Mouse (Mus musculus) B cell, adult 2 months (primary cell): Measurements from ENCODE around the gene Rubcn.
A peak's percentile ranks its signal among the peaks of the same experiment; 100 is the strongest.
"Not testable (repeated sequence)": the region's sequence is repeated elsewhere in the genome, so short reads cannot be mapped to it uniquely, and the experiment has no call there.

Experiments
- DNase-seq, 2 experiments: peaks; one replicate each; pipeline ENCODE4 v3.0.0; 2022

Gene Rubcn

DNA sequence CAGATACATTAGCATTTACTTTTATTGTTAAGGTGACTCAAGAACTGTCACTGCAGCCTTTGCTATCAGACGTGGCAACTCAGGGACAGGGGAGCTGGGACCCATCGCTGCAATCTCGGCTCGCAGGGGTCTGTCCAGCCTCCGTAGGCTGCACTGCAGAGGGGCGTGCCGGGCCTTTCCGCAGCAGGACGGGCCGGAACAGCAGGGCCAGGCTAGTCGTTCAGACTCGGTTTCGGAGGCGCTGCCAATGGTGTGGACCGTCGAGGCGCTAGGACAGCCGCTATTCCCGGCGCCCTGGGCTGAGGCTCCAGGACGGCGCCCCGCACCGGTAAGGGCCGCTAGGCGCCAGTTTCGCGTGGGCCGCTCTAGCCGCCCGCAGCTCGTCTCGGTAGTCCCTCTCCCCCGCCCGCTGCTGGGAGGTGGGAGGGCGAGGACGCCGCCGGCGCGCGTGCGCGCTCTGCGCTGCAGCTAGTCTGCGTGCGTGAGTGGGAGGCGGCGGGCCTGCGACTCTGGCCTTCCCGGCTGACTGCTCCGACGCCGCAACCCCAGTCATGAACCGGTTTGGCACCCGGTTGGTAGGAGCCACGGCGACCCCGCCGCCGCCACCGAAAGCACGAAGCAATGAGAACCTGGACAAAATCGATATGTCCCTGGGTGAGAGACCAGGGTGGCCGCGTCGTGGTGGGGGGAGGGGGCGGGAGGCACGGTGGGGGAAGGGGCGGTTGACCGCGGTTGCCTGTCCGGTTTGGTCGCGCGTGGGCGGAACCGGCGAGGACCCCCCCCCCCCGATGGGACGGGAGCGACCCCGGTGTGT, at the start of gene Rubcn, which contains the start of gene Fyttd1:
Gene Rubcn, minus strand, starts transcription at position 424 of the 814 bp plus-strand sequence.
Gene Fyttd1, plus strand, starts transcription at position 158 of the 814 bp plus-strand sequence.
- peak; percentile 96 to 97 for DNase-seq

- DNase-seq: no peak
These were observed 49.5 kb upstream of the Rubcn start for GRCm38 (mm10) chr16:32927044-32927443.

DNA sequence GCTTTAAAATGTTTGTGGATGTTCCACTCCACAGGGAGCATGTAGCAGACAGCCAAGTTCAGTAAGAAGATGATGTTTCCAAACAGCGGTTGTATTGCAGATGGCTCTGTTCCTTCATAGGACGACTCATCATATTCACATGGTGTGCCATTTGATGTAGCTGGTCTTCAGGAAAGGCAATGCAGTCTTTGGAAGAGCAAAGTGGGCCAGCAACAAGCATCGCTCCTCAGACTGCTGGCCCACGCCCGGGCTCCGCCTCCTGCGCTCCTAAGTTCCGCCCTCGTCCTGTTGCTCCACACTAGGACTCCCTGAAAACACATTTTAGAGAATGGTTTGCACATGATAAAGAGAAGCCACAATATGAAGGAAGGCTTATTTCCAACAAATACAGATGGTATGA, 49.1 kb upstream of the Rubcn start:
- not testable (repeated sequence) for DNase-seq

DNA sequence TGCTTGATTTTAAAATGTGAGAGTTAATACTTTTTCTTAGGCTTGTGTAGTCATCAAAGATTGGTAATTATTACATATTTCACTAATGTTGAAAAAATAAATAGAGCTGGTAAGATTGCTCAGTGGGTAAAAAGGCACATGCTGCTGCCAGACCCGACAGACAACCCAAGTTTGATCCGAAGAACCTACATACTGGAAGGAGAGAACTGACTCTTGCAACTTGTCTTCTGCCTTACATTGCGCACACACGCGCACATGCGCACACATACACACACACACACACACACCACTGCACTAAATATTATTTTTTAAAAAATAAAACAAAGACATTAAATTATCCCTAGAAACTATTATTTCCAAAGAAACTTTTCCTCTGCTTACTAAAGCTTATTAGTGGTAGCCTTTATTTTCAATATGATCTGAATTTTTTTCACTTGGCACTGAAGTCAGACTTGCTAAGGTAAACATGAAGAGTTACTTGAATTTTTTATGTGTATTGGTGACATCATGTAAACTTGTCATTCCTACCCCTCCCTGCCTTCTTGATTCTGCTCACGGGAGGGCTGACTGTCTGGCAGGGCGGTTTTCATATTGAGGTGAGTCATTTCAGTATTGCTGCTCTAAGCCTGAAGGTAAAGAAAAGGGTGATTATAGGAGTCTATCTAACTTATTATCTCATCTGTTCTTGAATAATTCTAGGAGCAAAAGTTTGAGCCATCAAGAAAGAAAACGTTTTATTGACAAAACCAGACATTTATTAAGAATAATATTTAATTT, 37.9 kb upstream of the Rubcn start:
- DNase-seq: no peak

- DNase-seq: peak; percentile 93 to 95
These were observed 36.6 kb upstream of the Rubcn start, which contains the start of gene Lrch3 for GRCm38 (mm10) chr16:32913937-32914881. Gene Lrch3, plus strand, starts transcription at chr16:32914100.

GRCm38 (mm10) chr16:32913212-32913611, 35.6 kb upstream of the Rubcn start:
- no peak for DNase-seq

DNA sequence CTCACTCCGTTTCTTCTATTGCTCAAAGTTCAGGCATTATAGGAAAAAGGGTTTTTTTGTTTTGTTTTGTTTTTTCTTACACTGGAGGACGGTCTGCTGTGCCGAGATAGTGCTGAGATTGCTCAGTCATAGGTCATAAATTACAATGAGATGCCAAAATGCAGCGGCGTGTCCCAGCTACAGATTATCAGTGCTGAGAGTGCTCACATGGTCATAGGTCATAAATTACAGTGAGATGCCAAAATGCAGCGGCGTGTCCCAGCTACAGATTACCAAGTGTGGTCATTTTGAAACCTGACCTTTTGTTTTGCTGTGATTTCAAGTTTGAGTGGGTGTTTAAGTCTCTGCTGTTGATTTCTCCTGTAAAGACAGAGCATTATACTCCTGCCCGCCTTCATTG, 29.2 kb upstream of the Rubcn start:
- no peak for DNase-seq

DNA sequence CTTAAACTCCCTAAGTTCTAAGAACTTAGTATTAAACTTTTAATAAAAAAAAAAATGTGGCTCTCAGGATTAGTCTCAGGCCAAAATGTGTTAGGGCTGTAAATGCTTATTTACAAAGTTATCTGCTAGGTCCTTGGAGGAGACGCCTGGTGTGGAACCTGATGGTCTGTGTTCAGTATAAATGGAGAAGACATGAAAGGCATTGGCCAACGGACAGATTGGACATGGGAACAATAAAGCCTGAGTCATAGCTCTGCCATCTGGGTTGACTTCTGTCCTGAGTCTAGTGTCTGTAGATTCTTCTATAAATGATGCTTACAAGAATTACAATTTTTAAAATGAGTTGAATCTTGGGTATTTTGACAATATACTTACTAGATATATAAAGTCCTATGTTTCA, 28.6 kb upstream of the Rubcn start:
- no peak for DNase-seq

DNA sequence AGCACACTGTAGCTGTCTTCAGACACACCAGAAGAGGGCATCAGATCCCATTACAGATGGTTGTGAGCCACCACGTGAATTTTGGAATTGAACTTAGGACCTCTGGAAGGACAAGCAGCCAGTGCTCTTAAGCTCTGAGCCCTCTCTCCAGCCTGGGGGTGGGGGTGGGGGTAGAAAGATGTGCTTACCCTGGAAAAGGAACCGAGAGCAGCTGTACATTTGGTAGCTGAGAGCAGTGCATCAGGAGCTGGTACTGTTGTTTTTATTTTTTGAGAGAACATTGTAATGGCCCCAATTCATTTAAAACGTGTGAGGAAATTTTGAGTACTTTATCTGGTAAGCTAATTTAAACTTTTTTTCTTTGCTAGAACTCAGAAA, 24.5 kb upstream of the Rubcn start:
- no peak for DNase-seq

- no peak for DNase-seq
These were observed 23.9 kb upstream of the Rubcn start for GRCm38 (mm10) chr16:32901360-32902050.

DNA sequence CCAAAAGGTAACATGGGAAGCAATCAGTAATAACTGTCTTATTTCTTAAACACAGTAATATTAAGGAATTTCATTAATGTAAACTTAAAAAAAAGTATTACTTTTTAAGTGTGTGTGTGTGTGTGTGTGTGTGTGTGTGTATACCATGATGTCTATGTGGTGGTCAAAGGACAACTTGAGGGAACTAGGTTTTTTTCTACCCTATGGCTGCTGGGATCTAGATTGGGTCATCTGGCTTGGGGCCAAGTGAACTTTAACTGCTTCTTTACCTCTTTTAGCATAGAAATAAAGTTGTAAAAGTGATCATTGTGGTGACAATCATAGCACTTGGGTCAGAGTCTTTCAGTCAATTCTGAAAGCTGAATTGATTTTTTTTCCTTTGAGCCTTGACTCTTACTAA, 18.6 kb upstream of the Rubcn start:
- DNase-seq: no peak

- no peak for DNase-seq
These were observed 12.3 kb upstream of the Rubcn start for GRCm38 (mm10) chr16:32889881-32890280.

DNA sequence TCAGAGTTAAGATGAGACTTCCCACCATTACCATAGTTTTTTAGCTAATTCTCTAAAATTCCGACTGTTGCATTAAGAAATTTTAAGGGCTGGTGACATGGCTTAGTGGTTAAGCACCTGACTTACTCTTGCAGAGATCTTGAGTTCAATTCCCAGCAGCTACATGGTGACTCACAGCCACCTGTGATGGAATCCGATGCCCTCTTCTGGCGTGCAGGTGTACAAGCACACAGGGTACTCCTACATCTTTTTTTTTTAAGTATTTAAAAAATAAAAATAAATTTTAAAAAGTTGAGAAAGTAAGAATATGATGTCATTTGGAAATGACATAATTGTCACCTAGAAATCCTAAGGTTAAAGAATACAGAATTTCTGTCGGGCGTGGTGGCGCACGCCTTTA, 10.4 kb upstream of the Rubcn start:
- DNase-seq: peak; percentile 46 to 53

DNA sequence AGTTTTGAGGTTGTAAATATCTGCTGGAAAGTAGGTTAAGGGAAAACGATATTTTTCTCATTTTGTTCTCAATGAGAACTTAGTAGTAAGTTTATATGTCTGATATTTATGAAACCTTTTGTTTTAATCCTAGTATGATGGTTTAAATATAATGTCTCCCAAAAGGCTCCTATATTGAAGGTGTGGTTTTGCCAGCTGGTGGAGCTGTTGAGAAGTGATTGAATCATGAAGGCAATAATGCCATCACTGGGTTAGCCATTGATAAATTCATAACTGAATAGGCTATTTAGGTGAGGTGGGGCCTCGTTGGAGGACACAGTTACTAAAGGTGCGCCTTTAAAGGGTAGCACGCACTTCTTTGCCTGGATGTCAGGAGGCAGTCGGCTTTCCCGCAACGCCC, 4.0 kb upstream of the Rubcn start:
- no peak for DNase-seq

- no peak for DNase-seq
These were observed 1.7 kb upstream of the Rubcn start for GRCm38 (mm10) chr16:32878972-32879926.

DNA sequence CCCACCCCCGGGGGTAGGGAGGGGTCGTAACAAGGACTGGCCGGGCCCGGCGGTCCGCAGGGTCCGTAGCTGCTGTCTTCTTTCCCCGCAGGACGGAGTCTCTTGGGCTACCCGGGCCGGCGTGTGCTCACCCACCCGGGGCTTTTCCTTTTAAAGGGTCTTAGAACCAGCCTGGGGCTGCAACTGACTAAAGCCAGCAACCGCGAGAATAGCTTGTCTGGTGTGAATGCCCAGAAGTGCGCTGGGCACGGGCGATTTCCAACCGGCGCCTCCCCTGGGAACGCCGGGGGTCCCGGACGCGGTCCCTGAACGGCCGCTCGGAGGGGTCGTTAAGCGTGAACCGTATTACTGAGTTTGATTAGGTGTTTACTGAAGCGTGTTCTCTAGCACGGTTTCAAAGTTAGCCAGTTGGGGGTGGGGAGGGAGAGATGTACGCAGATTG, 612 bp upstream of the Rubcn start:
- peak; percentile 50 to 55 for DNase-seq

DNA sequence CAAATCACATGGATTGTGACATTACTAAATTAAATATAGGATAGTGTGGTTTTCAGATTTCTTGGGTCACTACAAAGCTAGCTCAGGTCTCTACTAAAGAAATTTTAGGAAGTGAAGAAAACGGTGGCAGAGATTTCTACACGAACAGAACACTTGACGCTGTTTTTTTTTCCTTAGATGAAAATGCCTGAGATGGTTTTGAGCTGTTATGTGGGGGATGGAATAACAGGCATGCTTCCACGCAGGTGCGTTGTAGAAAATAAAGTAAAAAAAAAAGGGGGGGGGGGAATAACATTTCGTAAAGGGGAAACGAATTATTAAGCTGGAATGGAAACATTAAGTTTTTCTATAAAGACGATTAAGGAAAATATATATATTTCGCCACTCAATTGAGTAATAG, 735 bp downstream of the Rubcn start:
- DNase-seq: no peak

DNA sequence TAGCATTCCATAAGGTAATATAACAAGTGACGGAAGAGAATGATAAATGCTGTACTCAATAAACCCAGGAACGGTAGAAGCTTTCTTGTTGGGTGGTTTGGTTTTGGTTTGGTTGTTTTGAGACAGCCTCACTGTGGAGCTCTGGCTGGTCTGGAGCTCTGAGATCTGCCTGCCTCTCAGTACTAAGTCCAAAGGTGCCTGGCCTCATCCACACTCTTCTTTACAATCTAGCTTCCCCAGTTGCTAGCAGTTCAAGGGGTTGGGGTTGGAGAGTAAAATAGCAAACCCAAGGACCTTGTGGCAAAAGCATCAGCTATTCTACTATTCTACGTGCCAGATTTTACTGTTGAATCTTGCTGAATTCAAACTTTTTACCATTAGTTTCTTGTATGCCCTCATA, 1.7 kb downstream of the Rubcn start:
- no peak for DNase-seq

DNA sequence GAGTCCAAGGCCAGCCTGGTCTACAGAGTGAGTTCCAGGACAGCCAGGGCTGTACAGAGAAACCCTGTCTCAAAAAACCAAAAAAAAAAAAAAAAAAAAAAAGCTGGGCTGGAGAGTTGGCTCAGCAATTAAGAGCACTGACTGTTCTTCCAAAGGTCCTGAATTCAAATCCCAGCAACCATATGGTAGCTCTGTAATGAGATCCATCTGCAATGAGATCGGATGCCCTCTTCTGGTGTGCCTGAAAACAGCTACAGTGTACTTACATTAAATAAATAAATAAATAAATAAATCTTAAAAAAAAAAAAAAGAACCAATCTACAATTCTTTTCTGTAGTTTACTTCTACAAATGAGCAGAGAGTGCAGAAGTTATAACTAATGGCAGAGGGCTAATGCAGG, 2.3 kb downstream of the Rubcn start:
- DNase-seq: not testable (repeated sequence)

DNA sequence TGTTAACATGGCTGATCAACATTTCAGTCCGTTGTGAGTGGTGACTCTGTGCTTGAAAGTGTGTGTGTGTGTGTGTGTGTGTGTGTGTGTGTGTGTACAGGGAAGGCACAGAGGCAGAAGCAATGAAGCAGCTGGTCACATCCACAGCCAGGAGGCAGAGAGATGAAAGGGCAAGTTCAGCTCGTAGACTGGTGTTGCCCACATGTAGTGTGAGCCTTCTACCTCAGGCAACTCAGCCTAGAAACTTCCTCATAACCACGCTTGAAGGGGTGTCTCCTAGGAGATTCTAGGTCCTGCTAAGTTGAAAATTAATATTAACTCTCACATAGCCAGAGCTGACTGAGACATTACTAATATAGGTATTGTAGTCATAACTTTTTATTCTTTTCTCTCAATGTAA, 4.2 kb downstream of the Rubcn start:
- peak; percentile 36 to 37 for DNase-seq

- DNase-seq: no peak
These were observed 7.3 kb downstream of the Rubcn start for GRCm38 (mm10) chr16:32870231-32870630.
